Mouse (Mus musculus): Measurements from ENCODE around the gene Map2k5.

Gene Map2k5

DNA sequence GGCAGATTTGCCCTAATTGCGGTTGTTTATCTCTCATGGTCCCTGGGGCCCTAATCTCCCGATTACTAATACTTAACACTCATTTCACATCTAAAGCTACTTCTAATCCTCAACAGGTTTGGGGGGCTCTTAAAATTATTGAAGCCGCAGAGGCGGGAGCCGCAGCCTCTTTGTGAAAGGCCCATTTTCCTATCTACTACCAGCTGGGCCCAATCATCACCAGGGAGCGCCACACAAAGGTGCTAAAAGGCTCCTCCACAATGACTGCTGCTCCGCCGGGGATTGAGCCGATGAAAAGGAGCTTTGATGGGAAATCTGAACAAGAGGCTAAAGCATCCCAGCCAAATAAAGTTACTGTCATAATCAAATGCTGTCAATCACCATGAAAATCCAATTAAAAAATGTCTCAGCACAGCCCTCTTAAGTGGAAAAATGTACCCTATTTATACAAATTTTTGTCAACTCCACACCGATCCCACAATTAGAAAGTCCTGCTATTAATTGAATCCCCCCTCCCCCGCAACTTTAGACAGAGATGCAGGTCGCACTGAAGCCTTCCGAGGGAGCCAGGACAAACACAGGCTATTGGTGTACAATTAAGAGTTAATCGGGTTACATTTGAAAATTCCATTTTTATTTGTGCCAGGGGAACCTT is 195.3 kb downstream of the Map2k5 start:
- DNase-seq, result no peak

DNA sequence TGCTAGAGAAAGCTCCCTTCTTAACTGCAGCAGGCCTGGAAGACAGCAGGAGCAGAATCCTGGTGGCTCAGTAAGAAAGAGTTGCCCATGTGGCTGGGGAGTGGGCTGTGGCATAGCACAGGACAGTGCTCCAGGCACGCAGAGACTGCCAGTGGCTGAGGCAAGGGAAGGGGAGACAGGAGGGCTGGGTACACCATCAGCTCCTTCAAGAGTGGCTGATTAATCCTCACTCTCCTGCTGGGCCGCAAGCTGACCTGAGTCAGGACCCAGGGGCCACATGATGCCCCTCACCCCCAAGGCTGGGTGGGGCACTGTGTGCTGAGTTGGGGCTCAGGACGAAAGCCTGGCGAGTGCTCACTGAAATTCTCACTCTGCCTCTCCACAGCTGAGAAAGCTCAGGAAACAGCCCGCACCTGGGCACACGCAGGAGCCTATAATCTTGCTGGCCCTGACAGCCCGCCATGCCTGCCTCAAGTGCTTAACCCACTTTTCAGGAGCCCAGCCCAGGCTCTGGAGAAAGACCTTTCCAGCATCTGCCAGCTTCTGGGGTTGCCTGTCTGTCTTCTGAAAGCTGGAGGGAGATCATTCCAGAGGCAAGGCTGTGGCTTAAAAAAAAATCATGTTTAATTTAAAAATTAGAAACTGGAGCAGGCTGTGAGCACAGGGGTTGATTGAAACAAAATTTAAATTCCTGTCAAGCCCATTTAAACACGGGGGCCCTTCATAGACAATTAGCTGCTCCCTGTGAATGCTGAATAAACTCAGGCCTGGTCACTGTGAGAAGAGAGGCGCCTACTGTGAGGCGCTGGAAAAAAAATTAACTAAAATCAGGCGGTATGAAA is 196.1 kb downstream of the Map2k5 start:
- no peak for DNase-seq

DNA sequence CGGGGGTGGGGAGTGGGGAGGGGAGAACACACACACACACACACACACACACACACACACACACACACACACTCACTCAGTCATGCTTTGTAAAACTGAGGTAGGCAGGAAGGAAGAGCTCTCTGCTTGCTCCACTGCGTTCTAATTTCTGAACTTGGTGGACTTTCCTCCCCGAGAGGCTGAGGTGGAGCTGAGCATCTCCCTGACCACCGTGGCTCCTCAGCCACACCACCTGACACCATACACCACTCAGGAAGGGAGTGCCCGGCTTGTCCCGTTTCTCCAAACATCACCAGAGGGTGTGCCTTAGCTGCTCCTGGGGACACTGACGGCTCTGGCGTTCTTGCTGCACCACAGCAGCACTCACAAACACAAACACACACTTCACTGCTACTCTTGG is 199.4 kb downstream of the Map2k5 start:
- DNase-seq, result no peak

DNA sequence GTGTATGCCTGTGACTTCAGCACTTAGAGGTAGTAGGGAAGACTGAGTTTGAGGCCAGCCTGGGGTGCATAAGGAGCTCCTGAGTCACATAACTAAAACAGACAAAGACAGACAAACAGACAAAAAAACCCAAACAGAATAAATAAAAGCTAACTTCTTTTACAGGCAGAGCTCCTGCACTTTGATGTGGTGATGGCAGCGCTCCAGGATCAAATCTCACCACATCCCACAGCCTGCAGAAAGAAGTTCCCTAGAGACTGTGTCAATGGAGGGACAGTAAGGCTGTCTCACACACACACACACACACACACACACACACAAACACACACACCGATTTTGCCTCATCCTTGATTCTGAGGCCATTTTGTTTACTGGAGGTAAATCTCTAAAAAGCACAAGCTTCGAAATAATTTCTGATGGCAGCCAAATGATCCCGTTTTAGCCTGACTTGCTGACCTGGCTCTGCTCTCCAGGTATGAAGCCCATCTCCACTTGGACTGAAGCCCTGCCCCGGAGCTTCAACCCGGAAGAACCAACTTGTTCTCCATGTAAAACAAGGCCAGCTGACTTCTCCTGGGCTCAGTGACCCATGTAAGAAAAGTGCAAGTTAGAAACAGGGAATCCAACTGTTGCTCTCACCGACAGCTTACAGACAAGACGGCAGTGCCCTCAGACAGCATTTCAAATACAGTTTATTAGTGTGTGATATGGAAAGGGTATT is 203.5 kb downstream of the Map2k5 start:
- no peak for DNase-seq

DNA sequence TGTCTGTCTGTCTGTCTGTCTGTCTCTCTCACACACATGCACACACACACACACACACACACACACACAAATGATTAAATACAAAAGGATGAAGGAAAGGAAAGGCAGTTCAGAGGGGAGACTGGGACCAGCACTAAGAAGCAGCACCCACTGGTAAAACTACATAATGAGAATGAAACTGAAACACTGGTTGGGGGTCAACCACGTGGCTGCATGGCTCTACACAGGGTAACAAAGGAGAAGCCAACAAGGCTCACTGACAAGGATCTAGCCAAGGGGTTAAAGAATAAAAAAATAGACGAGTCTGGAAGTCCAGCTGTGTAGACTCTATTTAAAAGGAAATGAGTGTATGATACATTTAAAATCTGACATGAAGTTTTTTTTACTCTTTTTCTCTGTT is 205.8 kb downstream of the Map2k5 start:
- no peak for DNase-seq

DNA sequence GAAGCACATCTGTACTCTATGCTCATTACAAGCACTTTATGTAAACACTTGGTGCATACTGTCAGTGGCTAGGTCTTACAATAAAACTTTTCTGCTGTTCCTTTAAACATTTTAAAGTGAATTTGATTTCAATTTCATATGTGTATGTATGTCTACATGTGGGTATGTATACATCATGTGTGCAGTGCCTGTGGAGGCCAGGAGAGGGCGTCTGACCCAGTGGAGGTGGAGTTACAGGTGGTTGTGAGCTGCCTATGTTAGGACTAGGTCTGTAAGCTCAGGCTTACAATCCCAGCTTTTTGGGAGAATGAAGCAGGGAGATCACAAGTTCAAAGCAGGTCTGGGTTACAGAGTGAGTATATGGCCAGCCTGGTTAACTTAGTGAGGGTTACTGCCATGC is 208.6 kb downstream of the Map2k5 start:
- no peak for DNase-seq

DNA sequence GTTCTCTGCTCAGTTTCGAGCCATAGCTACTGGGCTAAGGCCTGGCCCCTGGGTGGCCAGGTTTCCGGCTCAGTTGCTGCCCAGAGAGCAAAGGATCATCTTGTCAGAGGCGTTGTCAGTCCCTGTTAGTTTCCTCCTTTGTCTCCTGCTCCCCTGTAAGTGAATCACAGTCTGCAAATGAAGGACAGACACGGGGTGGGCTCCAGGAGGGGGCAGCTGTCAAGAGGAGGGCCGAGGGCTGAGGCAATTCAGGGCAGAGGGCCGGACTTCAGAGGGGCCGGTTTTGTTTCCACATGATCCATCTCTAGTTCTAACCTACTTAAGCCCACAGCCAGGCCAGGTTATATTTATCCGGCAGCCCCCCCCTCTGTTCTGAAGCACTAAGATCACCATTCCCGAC is 212.6 kb downstream of the Map2k5 start:
- no peak for DNase-seq

GRCm38 (mm10) chr9:63163756-63164155 is 213.9 kb downstream of the Map2k5 start:
- DNase-seq, result no peak

GRCm38 (mm10) chr9:63151949-63152348 is 225.8 kb downstream of the Map2k5 start:
- no peak for DNase-seq

GRCm38 (mm10) chr9:63151072-63151870 is 226.4 kb downstream of the Map2k5 start:
- no peak for DNase-seq

DNA sequence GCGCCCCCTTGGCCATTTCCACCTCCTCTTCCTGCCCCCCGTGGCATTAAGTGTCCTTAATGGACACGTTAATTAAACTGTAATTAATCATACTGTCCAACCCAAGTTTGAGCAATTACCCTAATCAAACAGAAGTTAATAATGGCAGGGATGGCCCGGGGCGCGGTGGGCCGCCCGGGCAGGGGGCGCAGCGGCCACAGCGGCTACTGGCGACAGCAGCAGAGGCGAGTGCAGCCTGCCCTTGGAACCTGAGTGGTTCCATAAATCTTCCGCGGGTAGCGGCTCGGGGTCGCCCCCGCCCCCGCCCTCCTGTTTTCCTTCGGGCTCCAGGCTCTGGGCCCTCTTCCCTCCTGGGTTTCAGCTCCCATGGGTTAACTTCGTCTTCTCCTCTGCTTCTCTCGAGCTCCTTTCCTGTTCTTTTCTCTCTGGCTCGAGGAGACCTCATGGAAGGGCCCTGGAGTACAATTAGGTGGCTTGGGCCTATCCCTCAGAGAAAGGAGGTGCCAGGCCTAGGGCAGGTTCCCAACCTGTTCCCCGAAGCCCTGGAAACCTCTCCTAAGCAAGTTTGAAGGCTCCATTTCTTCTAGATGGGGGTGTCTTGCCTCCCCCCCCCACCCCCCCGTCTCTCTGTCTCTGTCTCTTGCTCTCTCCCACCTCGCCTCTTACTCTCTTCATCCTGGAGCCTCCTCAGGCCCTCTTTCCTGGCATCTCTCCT is 227.5 kb downstream of the Map2k5 start:
- no peak for DNase-seq

GRCm38 (mm10) chr9:63149372-63149766 is 228.3 kb downstream of the Map2k5 start:
- no peak for DNase-seq

DNA sequence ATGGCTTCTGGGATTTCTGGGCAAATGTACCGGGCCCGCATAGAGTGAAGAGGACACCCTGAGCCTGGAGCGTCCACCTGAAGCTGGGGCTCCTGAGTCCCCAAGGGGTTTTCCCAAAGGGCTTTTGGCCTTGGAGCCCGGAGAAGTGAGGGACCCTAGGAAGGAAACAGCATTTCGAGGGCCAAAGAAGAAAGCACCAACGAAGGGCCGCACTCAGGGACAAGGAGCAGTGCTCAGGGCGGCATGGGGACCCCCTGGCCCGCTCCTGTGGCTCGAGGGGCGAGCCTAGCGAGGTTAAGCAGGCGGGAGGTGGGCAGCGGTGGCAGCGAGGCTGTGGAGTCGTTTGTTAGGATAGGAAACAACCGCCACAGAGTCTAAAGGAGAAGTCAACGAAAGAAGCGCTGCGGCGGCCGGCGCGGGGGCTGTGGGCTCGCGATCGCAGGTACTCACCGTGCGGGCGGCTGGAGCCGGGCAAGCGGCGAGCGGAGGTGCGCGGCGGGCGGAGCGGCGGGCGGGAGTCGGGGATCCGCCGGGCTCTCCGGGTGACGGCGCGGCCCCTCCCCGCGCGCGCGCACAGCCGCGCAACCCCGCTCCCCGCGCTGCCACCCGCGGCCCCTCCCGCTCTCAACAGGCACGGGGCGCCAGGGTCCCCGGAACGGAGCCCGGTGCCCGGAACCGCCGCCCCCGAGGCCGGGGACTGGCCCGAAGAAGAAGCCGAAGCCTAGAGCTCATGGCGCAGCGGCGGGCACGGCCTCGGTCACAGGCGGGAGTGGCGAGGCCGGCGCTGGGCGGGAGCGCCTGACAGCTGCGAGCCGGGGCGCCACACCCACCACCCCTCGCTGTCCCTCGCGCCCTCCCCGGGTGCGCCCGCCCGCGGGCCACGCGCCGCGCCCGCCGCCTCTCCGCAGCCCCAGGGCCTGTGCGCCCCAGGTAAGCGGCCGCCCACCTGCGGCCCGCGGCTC is 229.0 kb downstream of the Map2k5 start, which contains the start of gene Skor1:
Gene Skor1, minus strand, starts transcription at position 552 of the 962 bp plus-strand sequence.
- no peak for DNase-seq

DNA sequence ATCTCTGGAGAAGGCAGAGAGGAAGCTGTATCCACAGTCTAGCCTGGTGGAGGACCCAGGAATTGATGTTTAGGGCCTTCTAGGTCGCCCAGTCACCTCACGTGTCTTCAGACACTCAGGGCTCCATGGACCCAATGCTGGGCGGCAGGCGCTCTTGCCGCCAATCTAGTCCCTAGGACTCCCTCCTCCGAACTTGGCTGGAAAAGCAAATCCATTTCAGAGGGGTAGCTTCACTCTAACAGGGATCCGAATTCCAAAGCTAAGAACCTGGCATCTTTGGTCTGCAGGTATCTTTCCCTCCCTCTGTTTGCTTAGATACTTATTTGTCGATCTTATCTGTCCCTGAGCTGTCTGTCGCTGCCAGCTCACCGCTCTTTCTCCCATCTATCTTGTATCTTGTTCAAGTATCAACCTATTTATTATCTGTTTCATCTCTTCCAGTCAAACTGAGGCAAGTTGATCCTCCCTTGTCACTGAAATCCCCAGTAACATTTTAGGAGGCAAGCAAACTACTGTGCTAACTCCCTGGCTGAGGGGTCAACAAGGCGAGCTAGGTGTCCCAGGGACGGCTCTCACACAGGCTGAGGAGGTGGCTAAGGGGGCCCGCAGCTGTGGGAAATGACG is 229.8 kb downstream of the Map2k5 start:
- DNase-seq, result no peak

- DNase-seq, result no peak
These were observed 230.4 kb downstream of the Map2k5 start for GRCm38 (mm10) chr9:63147296-63147695.

DNA sequence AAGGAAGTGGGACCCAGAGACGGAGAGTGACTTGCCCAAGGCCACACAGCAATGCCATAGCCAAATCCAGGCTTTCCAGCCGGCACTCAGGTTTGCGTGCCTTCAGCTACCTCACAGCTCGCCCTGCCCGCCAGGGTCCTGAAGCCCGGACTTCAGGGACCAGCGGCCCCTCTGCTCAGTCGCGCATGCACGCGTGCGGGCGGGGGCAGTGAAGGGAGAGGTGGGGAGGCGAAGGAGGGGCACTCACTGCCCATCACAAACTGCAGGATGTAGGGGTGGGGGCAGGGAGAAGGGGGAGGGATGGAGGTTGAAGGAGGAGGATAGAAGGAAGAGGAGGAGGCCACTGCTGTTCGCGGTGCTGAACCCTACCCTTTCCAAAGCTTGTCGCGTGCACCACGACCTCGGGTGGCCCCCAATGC is 230.8 kb downstream of the Map2k5 start:
- peak; percentile 23 for DNase-seq

GRCm38 (mm10) chr9:63146126-63146855 is 231.4 kb downstream of the Map2k5 start:
- DNase-seq, result no peak

- DNase-seq, result no peak
These were observed 232.2 kb downstream of the Map2k5 start for GRCm38 (mm10) chr9:63145249-63146125.
